Comparison of ENCODE assay signal across 8 mouse cellular contexts in the genomic region with DNA sequence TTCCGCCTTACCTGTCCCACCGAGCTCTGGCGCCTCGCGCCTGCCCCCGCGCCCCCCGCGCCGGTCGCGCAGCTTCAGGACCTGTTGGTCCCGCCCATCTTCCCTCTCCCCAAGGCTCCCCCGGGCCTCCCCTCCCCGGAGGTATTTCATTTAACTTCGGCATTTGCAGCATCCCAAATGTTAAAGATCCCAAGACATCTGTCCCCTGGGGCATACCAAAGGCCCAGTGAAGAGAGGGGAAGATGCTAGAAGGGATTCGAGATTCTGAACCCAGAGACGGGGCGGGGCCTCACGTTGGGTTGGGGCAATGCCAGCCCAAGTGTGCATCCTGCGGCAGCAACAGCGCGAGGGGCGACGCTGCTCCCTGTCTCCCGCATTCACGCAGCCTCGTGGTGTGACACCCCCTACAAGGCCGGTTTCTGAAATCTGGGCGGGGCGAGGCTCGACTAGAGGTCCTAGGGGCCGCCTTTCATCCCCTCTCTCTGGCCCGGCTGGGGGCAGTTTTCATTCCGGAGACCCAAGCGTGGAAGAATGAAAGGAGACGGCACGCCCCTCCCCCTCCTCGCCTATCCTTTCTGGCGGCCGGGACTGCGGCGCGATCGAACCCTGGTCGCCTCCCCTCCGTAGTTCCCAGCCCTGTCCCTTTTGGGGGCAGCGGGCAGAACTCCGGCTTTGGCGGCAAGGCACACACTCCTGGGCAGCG. TPM values are rescaled to one million over a fixed set of nuclear protein-coding genes. Genes with fewer than 3 reads are reported as not detected.
A peak's percentile ranks its signal among the peaks of the same experiment; 100 is the strongest.
DNase-seq lines count a peak whose midpoint lies in the region; ATAC-seq and TF ChIP-seq lines count a peak whose summit lies in the region.

Inava (minus strand) TSS at position 373 of the 703 bp plus-strand sequence.

- DNase-seq in right cerebral cortex, adult 18-20 months: peak; percentile 23
- no peak for DNase-seq in right cerebral cortex, postnatal 36 days (ENCODE audit: low spot score in 2 of 2)
- peak; percentile 29 for DNase-seq in kidney, adult 9 months
- DNase-seq in liver, embryonic 14.5 days (ENCODE audit: low read depth in 3 of 3, low spot score in 3 of 3): no peak
- no peak for DNase-seq in natural killer cell, adult 2 months (ENCODE audit: low spot score in 2 of 2)

- H3K4me1 ChIP-seq in brown adipose tissue, adult 24 weeks (ENCODE audit: control insufficient read depth, insufficient read depth, insufficient read length, low read length): no peaks in the 10 kb centered on the region
- H3K4me1 ChIP-seq in forebrain, embryonic 13.5 days: peaks cover 51% of the 10 kb centered on the region
- 0 out of 4 replicates have a peak, but pooled peaks cover 0 to 6% of the 10 kb centered on the region in 2 experiments for H3K4me1 ChIP-seq in liver, embryonic 14.5 days (replicated peaks; ENCODE audit: control insufficient read depth in 2 of 2, insufficient read depth in 2 of 2, low read length in 1 of 2)
- H3K4me1 ChIP-seq in neural tube, embryonic 13.5 days (replicated peaks): peaks cover 58% of the 10 kb centered on the region

- H3K27me3 ChIP-seq in forebrain, embryonic 13.5 days: no peaks in the 10 kb centered on the region
- peaks cover 50% of the 10 kb centered on the region for H3K27me3 ChIP-seq in liver, embryonic 14.5 days (ENCODE audit: control insufficient read depth, insufficient read depth, low read length)
- peaks cover 10% of the 10 kb centered on the region for H3K27me3 ChIP-seq in neural tube, embryonic 13.5 days

- no peak within 1 kb of the TSS for H3K27ac ChIP-seq in brown adipose tissue, adult 24 weeks (replicated peaks; ENCODE audit: low read depth, low read length)
- H3K27ac ChIP-seq in forebrain, embryonic 13.5 days: peak within 1 kb of the TSS; percentile 54
- H3K27ac ChIP-seq in liver, embryonic 14.5 days: no peak within 1 kb of the TSS
- 0 out of 2 replicates have a peak within 1 kb of the TSS, but pooled peaks have one; percentile 14 for H3K27ac ChIP-seq in neural tube, embryonic 13.5 days (replicated peaks)

- TF ChIP-seq CTCF in liver, embryonic 14.5 days (IDR thresholded peaks at IDR 0.05; ENCODE audit: low read depth): 0 out of 2 replicates have a peak, but pooled peaks have one; percentile 63

- peak within 1 kb of the TSS; percentile 74 for H3K4me2 ChIP-seq in forebrain, embryonic 13.5 days
- H3K4me2 ChIP-seq in liver, embryonic 14.5 days (ENCODE audit: low read depth): peak within 1 kb of the TSS; percentile 71
- H3K4me2 ChIP-seq in neural tube, embryonic 13.5 days: peak within 1 kb of the TSS; percentile 77

- H3K36me3 ChIP-seq in forebrain, embryonic 13.5 days (ENCODE audit: poor library complexity, severe bottlenecking): no peaks in the 10 kb centered on the region
- H3K36me3 ChIP-seq in liver, embryonic 14.5 days (replicated peaks; ENCODE audit: control insufficient read depth, insufficient read depth, low read depth): no peaks in the 10 kb centered on the region
- H3K36me3 ChIP-seq in neural tube, embryonic 13.5 days: no peaks in the 10 kb centered on the region

- H3K9me3 ChIP-seq in forebrain, embryonic 13.5 days (replicated peaks): no peaks in the 10 kb centered on the region
- H3K9me3 ChIP-seq in liver, embryonic 14.5 days (ENCODE audit: control insufficient read depth, low read length): no peaks in the 10 kb centered on the region
- no peaks in the 10 kb centered on the region for H3K9me3 ChIP-seq in neural tube, embryonic 13.5 days

- no peak for TF ChIP-seq EP300 in liver, embryonic 14.5 days (IDR thresholded peaks at IDR 0.05; ENCODE audit: low read depth)

- WGBS in forebrain, embryonic 13.5 days: 2% methylated on average over 48 of the region's 51 CpGs
- 1% methylated on average over 50 of the region's 51 CpGs for WGBS in liver, embryonic 14.5 days (ENCODE audit: insufficient replicate concordance)
- WGBS in neural tube, embryonic 13.5 days: 1% methylated on average over 50 of the region's 51 CpGs

- H3K4me3 ChIP-seq in brown adipose tissue, adult 24 weeks (ENCODE audit: insufficient read depth, low read depth, low read length): peak within 1 kb of the TSS; percentile 57
- H3K4me3 ChIP-seq in forebrain, embryonic 13.5 days: peak within 1 kb of the TSS; percentile 58
- H3K4me3 ChIP-seq in liver, embryonic 14.5 days (ENCODE audit: insufficient read depth in 1 of 2, low read depth in 2 of 2, low read length in 2 of 2): peak within 1 kb of the TSS; percentile 32 to 52
- peak within 1 kb of the TSS; percentile 53 for H3K4me3 ChIP-seq in neural tube, embryonic 13.5 days

- H3K9ac ChIP-seq in forebrain, embryonic 13.5 days: peak within 1 kb of the TSS; percentile 76
- no peak within 1 kb of the TSS for H3K9ac ChIP-seq in liver, embryonic 14.5 days (replicated peaks)
- peak within 1 kb of the TSS; percentile 73 for H3K9ac ChIP-seq in neural tube, embryonic 13.5 days

- peak; percentile 85 for ATAC-seq in forebrain, embryonic 13.5 days
- ATAC-seq in liver, embryonic 14.5 days (ENCODE audit: insufficient read depth): peak; percentile 39; the same call in 1 of the 2 replicates
- peak; percentile 83 for ATAC-seq in neural tube, embryonic 13.5 days (ENCODE audit: low read depth)

RNA-seq across cellular contexts. Expression of gene Inava, which starts in this region (rescaled TPM):
- polyA plus RNA-seq in brown adipose tissue, adult 24 weeks (2012; ENCODE audit: insufficient read depth, insufficient read length, missing spikeins): not detected in 2 replicates
- 8.3 and 10.0 TPM in 2 replicates for polyA plus RNA-seq in forebrain, embryonic 13.5 days (2015; fragmentation: Nextera tagmentation; extraction: Ambion mirVana)
- polyA plus RNA-seq in liver, embryonic 14.5 days (2012; rRNA removed): 0.16 and 0.28 TPM in 2 replicates
- polyA plus RNA-seq in liver, embryonic 14.5 days (2014; fragmentation: Nextera tagmentation; extraction: Ambion mirVana): 0.13 and 0.36 TPM in 2 replicates
- 3.1 and 3.6 TPM in 2 replicates for polyA plus RNA-seq in neural tube, embryonic 13.5 days (2015; fragmentation: Nextera tagmentation; extraction: Ambion mirVana)

Comparison
In these comparisons a context has a peak if more than half of its experiments do, and no peak if none do; other contexts are left out.
1. DNase-seq: peak in right cerebral cortex, adult 18-20 months (single experiment) and kidney, adult 9 months (single experiment); none in right cerebral cortex, postnatal 36 days (0 of 2), liver, embryonic 14.5 days (0 of 3) and natural killer cell, adult 2 months (0 of 2).
2. Peak in ATAC-seq, H3K4me3 ChIP-seq and H3K4me2 ChIP-seq in liver, embryonic 14.5 days; RNA of the gene not detected or under 1 TPM.
3. H3K27ac ChIP-seq: peak in forebrain, embryonic 13.5 days (single experiment) and neural tube, embryonic 13.5 days (single experiment); none in brown adipose tissue, adult 24 weeks (single experiment) and liver, embryonic 14.5 days (single experiment).
4. Peak in every context shown above with its lines, with median percentiles within 50 percentile points of each other: H3K4me3 ChIP-seq, ATAC-seq and H3K4me2 ChIP-seq.